Mouse (Mus musculus) ovary, adult 18-20 months (tissue): ENCODE measurements around the gene Tgfbi.

Source experiments
- DNase-seq: peaks from one replicate; pipeline ENCODE4 v3.0.0; 2022; ENCODE audit warnings: low spot score, mixed read lengths

Gene Tgfbi

DNA sequence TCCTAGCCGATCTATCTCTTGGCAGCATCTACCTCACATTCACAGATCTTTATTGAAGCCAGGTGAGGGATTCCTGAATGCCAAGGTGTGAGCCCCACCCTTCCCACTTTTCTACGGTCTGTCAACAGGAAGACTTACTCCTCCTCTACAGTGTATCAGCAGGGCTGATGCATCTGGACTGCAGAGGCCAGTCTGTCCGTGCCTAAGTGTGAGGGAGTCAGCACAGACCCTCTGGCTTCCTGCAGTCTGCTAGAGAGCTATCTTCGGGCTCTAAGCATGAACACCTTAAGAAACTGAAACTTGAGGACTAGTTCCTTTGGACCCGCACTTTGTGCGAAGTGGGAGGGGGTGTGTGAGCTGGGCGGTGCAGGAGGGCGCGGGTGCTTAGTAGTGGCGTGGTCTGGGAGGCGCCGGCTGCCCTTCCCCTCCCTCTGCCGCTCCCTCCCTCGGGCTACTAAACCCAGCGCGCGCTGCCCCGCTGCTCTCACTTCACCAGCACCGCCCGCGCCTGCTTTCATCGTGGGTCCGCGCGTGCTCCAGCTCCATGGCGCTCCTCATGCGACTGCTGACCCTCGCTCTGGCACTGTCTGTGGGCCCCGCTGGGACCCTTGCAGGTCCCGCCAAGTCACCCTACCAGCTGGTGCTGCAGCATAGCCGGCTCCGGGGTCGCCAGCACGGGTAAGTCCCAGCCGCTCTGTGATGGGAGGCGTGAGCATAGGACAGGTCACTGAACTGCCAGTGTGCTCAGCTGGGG is at the start of gene Tgfbi:
Gene Tgfbi (plus strand): TSS at position 421 of the 754 bp plus-strand sequence.
- peak; percentile 43 for DNase-seq

DNA sequence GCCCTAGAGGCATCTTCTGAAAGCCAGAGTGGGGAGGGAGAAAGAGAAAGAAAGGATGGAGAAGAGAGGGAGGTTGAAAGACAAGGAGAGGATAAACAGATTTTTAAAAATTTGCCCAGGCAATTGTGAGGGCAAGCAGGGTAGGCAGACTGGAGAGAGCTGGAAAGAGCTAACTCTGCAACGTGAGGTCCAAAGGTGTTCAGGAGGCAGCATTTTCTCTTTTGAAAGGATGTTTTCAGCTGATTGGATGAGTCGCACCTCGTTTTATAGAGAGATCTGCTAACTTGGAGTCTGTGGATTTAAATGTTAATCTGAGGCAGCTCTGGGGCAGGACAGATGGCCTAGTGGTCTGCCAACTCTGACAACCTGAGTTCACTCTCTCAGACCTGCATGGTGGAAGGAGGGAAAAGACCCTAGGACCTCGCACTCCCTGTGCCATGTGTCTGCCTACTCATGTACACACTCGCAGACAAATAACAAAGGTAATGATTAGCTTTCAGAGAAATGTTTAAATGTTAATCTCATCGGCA is 49.4 kb upstream of the Tgfbi start:
- DNase-seq = no peak

DNA sequence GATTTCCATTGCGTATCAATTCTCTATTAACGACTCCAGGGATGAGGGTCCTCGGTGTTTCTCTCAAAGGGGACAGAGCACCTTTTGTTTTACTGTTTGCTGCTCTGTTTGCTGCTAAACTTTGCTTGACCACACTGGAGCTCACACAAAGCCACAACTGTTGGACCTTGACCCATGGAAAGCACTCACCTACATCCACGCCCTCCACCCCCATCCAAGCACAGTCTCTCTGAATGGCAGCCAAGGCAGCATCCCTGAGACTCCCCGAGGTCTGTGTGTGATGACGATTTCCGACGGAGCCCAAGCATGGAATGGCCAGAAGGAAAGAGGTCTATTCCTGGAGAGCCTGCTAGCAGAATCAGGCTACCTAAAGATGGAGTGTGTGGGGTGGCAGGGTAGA is 48.2 kb upstream of the Tgfbi start:
- no peak for DNase-seq

DNA sequence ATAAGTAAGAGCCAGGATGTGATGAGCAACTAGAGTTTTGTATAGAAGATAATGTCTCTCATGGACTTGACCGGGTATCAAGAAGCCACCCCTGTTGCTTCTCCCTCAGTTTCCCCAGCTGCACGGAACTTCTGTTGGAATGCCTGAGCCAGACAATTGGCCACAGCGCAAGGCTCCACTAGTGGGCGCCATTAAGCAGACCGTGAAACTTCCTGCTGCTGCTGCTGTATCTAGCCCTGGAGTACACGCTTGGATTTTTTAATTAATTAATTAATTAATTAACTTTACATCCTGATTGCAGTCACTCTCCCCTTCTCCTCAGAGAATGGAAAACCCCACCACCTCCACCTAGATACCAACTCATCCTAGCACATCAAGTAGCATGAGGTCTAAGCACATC is 46.2 kb upstream of the Tgfbi start:
- DNase-seq = no peak

DNA sequence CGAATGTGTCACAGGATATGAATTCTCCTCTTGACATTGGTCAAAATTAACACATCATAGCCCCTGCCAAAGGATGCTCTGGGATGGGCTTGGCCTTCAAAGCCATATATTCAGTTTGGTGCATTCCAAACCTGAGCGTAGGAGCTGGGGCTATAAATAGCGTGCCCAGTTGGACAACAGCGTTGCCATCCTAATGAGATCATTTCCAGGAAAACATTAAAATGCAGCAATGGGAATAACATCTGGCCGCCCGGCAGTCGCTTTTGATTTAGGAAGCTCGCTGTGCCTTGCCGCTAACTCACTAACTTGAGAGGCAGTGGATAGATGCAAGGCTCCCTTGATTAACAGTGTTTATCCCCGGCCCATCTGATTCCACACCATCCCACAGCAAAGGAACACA is 43.0 kb upstream of the Tgfbi start:
- DNase-seq = no peak

DNA sequence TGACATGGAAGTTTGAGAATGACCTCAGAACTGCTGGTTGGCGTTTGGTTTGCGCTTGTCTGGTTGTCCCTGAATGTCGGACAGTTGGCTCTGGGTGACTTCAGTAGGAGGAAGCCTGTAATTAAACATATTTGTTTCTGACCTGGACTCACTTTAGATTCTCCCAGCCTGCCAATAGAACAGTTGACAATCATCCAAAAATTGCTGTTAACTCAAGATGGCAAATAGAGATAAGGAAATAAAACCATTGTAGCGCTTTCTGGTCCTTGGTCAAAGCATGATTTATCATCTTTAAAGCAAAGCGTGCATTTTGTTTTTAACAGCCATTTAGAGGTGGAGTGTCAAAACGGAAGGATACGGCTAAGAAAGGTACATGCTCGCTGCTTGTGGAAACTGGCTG is 37.7 kb upstream of the Tgfbi start:
- DNase-seq = no peak

DNA sequence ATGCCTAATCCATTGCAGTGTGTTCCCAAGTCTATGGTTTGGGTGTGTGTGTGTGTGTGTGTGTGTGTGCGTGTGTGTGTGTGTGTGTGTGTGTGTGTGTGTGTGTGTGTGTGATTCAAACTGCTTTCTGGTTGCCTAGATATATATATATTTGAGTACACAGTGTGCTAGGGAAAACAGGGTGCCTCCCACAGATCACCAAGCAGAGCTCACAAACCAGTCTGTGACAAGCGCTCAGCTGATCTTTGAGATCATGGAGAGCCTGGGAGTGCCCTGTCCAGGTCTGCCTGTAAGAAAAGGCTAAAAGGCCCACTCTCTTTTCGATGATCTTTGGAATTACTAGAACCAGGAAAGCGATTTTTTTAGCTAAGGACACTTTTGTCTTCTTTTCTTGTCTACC is 34.2 kb upstream of the Tgfbi start:
- no peak for DNase-seq

DNA sequence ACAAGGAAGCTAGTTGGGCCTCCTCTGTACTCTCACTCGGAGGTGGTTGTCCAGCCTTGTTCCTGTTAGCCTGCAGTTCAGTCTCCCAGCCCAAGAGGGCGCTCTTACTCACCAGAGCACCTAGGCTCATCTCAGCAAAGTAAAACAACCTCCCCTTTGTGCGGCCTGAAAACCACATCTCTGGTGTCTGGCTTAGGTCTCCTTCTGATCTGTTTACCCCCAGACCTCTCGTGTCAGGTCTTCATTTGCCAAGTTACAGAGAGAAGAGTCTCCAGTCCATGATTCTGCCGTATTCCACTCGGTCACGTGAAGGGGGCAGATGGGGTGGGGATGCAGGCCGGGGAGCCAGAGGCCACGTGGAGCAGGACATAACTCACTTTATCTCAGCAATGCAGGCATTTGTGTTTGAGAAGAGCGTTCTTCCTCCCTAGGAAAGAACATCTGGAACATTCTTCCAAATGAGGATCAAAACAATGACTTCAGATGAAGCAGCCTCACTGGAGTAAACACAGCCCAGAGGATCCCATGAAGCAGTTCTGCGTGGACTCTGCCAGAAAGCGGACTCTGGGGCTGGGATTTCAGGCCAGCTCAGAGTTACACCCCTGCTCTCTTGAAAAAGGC is 33.5 kb upstream of the Tgfbi start:
- peak; percentile 63 for DNase-seq

DNA sequence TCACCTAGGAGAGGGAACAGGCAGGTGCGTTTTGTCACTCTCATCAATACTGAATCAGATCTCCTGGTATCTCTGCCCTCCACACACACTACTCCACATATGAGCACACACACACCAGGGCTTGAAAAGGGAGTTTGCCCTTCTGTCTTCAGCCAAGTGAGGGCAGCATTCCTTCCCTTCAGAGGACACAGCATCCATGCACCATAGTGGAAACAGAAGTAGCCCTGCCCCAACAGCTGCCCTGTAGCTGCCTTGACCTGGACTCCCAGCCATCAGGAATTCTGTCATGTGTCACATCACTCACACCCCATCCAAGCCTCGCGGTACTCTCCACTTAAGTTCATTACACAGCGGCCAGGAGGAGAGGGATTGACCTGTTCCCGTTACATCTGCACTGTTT is 31.2 kb upstream of the Tgfbi start:
- DNase-seq = no peak

DNA sequence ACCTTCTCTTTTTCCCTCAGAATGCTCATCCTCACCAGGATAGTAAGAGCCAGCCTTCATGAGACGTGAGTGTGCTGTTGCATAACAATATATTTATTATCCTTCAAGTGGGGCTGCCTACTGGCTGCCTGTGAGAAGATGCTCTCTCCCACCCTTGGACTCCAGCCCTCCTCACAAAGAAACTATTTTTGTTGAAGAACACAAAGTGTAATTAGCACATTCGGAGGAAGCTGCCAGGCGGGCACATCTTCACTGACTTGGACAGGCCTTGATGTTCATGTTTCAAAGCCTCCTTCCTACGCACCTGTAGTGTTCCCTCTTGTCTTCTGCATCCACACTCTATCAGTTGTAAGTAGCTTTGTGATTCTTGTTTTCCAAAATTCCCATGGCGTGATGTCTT is 28.9 kb upstream of the Tgfbi start:
- no peak for DNase-seq

DNA sequence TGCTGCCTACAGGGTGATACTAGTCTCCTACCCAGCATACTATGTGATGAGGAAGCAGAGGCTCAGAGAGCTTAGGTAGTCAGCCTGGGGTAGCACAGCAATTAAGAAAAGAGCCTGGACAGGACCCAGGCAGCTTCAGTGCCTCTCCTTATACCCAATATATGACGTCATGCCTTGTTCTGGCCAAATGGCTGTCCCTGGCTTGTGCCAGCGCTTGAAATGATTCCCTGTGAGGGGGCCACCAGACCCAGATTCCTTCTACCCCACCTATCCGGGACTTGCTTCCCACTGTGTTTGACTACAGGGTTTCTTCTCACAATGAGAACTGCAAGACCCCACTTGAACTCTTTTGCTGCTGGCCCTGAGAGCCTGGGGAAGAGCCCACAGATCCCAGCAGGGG is 27.8 kb upstream of the Tgfbi start:
- DNase-seq = no peak

DNA sequence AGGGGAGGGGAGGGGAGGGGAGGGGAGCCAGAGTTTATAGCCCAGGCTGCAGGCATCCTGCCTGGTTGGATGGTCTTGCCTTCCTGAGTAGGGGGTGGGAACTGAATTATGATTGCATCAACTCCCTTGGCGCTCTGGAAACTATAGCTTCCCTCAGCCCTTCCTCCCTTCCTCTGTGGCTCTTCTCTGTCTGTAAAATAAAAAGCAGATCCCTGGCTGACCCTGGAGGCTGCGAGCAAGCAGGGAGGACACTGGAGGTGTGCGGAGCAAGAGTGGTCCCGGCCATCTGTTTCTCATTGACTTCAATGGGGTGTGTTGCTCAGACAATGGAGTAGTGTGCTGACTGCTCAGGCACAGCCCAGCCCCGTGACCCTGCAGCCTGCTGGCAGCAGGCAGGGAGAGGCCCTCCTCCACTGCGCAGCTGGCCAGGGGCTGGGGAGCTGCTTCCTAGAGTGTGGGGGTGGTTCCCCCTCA is 27.3 kb upstream of the Tgfbi start:
- peak; percentile 72 for DNase-seq

DNA sequence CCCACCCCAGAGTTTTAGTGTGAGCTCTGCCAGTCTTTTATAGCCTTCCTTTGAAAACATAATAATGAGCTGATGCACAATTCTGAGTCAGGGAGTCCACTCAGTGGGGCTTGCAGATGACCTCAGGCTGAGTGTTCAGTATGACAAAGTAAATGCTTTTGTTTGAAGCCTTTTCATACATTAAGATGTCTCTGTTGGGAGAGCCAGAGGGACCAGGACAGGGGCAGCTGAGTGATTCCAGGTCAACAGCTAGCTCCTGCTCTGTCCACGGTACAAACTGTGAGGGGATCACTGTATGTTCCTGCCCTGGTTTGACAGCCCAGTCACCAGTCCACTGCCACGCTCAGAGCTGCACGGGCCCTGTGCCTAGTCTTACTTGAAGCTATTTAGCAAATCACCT is 26.6 kb upstream of the Tgfbi start:
- DNase-seq = no peak

DNA sequence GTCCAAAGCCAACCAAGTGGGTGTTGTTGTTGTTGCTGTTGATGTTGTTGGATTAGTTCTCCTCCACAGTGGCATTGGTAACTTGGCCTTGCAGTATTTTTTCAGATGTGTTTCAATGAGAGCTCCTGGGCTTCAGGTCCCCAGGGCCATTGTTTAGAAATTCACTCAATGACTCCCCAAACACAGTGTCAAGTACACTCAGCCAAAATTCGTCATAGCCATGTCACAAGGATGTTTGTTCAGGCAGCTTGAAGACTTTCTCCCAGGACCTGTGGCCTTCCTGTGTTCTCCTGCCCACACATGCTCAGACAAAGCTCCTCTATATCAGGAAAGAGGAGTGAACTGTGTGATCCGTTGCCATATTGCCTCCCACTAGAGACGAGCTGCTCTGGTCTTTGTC is 23.3 kb upstream of the Tgfbi start:
- no peak for DNase-seq

DNA sequence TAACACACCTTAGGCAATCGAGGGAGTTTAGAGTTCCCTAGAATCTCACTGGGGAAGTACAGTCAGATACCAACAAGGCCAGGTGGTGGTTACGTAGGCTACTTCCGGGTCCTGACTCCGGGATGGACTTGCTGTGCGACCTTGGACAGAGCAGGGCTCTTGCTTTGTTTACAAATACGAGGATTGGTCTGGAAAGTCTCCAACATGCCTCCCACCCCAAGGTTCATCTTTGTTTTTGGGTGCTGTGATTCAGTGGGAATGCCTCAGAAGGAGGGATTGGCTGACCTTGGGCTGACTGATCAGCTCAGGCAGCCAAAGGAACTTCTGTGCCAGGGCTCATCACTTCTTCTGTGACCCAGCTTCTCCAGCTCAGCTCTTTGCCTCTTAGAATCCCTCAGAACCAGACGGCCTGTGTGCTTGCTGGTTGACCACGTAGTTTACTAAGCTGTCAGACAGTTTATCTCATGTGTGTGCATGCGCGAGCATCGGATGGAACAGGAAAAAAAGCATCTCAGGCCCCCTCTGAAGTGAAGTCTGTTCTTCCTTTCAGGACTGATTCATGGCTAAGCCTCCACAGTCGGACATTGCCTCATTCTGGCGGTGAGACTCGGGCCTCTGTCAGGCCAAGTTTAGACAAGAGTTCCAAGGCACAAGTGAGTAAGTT is 20.7 kb upstream of the Tgfbi start:
- peak; percentile 83 for DNase-seq

DNA sequence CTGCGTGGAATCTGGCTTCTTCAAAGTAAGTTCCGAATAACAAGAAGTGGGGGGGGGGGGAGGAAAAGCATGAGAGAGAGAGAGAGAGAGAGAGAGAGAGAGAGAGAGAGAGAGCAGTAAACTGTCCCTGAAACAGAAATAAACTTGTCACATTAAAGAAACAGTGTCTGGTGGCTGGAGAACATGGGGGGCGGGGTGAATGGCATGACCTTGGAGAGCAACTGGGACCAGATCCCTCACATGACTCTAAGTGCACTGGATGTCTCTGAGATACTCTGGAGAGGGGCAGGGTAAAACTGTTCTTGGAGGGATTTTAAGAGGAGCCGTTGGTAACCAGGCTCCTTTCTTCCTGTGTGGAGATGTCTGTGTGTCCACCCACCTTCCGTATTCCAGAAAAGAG is 19.1 kb upstream of the Tgfbi start:
- DNase-seq = peak; percentile 34

DNA sequence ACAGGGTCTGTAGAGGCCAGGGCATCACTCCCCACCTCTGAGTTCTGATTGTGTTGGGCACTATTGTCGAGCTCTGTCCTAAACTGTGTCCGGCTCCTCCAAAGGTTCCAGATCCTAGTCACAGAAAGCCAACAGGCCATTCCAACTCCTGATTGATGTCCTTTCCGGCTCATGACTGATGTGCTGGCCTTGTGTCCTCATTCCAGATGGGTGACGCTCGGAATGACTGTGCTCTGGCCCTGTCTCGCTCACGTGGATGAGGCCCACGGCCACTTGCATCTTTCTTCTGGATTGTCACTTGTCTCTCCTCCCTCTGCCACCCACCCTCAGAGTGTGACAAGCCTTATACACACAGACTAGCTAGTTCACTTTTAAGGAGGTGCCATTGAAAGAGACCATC is 18.1 kb upstream of the Tgfbi start:
- no peak for DNase-seq

DNA sequence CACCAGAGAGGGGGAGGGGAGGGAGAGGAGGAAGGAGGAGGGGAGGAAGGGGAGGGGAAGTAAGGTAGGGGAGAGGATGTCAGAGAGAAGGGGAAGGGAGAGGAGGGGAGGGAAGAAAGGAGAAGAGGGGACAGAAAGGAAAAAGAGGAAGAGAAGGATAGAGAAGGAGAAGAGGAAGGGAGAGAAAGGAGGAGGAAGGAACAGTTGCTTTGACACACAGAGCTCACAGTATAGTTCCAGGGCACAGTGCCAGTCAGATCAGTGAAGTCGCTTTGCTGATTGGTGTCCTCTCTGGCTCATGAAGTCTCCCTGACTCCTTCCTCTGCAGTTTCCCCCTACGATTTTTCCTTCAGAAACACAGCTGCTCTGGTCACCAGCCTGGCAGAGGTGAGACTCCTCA is 17.4 kb upstream of the Tgfbi start:
- no peak for DNase-seq

DNA sequence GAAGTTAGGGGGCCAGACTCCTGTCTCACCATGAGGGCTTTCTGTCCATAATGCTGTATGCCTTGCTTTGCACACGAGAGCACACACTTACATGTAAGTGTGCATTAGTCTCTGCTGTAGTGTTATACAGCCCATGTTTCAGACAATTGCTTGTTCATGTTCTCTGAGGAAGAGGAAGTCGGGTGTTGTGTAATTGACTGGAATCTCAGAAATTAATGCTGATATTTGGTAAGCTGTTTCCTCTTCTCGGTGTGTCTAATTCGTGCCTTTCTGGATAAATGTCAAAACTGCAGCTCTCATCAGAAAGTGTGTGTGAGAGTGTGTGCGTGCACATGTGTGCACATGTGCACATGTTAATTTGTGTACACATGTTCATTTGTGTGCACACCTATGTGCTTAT is 16.1 kb upstream of the Tgfbi start:
- no peak for DNase-seq

DNA sequence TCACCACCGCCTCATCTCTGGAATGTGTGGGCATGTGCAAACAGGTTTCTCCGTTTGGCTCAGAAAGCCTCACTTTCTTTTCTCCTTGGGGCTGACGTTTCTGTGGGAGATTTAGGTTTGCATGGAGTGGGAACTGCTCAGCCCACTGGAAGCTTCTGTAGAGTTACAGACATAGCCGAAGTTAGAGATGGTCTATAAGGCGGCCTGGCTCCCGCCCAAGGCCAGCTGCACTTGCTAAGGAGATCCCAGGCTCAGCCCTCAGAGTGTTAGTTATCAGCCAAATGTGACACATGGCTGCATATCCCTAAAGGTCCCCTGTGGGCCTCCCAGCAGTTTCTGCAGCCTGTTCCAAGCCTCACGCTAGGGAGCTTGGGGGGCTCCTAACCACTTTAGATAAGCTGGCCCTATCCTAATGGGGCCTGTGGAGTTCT is 15.3 kb upstream of the Tgfbi start:
- no peak for DNase-seq

DNA sequence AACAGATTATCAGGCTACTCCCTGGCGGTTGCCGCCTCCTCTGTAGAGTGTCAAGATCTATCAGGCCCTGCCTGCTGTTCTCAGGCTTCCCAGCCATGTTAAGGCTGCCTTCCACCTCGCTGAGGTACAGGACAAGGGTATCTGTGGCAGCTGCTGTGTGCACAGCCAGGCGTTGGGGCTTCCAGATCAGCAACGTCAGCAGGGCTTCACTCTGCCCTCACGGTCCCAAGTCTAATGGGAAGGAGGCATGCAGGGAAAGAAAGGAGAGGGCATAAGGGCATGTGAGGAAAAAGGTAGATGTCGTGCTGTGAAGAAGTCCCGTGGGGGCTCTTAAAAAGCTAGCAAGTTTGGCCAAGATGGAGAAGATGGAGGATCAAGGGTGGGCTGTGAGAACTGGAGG is 14.1 kb upstream of the Tgfbi start:
- DNase-seq = no peak

DNA sequence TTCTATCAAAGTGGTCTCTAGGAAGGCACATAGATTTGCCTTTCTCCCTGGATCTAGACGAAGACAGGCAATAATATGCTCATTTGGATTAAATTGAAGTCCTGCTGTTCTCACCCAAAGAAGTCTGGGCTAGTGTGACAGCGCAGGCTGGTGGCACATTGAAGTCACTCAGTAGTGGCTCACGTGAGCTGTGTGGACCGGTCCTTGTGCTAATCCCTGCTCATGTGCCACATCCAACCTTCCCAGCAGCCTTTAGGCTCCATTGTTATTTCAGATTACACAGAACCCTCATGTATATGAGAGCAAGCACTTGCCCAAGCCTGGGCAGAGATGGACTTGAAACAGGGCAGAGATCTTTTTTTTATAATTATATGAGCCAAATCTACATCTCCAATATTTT is 12.0 kb upstream of the Tgfbi start:
- no peak for DNase-seq
